Mouse (Mus musculus) heart, postnatal 25 days (tissue): Measurements from ENCODE around the gene Kctd17. TPM values are rescaled to one million over a fixed set of nuclear protein-coding genes. Genes with fewer than 3 reads are reported as not detected.

ENCODE experiments used
- DNase-seq: peaks from one replicate; pipeline ENCODE4 v3.0.0; 2022; ENCODE audit warnings: low spot score
- intact Hi-C: fragments of 180-260 bp; cut with DNase I; formaldehyde crosslinking; loops from one replicate; pipeline ENCODE4 v1.15.1; 2025
- total RNA-seq, 2 experiments: library from RNA; stranded (reverse); gene quantifications; 2 replicates each; pipeline ENCODE4 v1.2.3; 2021

Gene Kctd17
- total RNA-seq, 2 experiments from 2014 or later = 35.4 to 37.3 TPM

DNA sequence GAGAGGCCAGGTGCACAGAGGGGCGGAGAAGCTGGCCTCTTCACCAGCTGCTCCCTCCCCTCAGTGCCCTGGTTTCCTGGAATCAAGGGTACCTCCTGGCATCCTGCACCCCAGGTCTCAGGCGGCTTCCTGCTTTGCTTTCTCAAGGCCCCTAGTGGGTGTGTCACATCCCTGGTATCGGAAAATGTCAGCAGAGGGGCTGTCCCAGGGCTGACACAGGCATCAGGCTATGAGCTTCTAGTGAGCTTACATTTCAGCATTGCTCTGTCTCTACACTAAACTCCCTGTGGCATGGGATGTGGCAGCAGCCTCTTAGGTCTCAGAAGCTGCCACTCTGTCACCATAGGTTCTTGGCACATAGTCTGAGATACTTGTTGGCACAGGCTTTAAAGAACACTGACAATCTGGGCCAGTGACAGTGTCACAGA, 47.3 kb downstream of the Kctd17 start:
- intact Hi-C loops = no loop called here
- DNase-seq = no peak

DNA sequence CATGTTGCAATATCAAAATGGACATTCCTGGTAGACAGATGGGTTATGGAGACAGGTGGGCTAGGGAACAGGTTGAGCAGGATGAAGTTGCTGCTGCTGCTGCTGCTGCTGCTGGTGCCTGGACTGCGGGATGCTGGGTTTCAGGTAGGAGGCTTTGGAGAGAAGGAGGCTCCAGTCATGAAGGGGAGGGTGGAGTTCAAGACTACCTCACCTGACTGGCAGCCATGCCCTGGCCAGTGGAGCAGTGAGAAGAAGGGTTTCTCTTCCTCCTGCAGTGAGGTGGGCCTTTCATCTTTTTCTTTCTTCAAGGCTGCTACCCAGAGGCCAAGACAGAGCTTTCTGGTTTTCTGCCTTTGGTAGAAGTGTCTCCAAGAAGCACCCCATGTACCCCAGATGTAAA, 48.5 kb downstream of the Kctd17 start:
- DNase-seq = no peak
- intact Hi-C loops = no loop called here

DNA sequence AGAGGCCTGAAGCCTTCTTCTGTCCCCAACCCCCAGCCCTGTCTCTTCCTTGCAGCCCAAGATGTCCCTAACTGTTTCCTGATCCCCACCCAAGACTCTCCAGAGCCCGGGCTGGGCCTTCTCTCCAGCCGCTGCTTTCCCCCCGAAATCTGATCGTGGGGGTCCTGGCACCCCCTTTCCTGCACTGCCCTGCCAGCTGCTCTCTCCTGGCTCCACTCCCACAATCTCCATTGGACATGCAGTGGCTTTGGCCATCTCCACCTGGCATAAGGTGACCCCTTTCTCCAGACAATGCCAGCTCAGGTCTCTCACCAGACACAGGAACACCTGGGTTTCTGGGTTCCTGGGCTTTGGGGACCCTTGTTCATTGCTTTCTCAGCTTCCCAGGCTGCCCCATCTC, 49.7 kb downstream of the Kctd17 start:
- no peak for DNase-seq
- intact Hi-C loops = no loop called here

DNA sequence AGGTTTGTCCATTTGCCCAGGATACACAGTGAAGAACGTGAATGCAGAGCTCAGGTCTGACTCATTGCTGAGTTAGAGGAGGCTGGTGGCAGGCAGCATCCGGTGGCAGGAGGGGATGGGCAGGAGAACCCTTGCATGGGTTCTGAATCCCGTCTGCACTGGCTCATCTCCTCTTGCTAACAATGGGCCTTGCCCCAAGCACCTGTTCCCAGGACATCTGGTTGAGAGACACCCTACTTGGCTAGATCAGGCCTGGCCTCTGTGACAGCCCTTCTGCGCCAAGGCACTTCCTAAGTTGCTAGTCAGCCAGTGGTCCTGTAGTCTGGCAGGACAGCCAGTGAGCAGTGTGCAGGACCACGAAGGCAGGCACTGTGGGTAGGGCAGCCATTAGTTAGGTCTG, 51.1 kb downstream of the Kctd17 start:
- no peak for DNase-seq
- intact Hi-C loops = no loop called here

DNA sequence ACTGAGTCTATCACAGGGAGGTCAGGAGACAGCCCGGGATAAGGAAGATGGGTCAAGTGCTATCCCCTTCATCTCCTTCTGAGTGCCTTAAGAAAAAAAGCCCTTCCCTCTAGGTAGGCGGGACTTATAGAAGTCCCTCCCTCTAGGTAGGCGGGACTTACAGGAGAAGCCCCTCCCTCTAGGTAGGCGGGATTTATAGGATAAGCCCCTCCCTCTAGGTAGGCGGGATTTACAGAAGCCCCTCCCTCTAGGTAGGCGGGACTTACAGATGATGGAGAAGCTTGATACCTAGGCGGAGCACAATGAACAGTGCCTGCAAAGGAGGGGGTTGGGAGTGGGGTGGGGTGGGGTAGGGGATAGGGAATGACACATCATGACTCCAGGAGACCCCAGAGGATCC, 51.7 kb downstream of the Kctd17 start:
- intact Hi-C loops = no loop called here

DNA sequence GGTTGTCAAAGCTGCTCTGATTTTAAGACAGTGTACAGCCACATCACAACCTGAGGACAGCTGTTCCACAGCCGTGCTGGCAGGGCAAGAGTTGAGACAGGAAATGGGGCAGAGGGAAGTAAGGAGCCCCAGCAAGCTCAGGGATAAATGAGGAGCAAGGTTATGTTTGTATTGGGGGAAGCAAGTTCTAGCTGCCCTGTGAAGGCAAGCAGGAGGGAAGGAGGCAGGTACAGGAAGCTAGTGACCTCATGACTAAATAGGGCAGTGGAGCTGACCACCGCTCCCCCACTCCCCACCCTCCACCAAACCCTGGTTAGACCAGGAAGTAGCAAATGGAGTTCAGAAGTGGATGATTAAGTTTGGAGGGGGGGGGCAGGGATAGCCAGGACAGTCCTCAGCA, 52.6 kb downstream of the Kctd17 start:
- DNase-seq = no peak
- intact Hi-C loops = no loop called here

More for the DNA sequence above, 51.7 kb downstream of the Kctd17 start:
- DNase-seq = no peak

DNA sequence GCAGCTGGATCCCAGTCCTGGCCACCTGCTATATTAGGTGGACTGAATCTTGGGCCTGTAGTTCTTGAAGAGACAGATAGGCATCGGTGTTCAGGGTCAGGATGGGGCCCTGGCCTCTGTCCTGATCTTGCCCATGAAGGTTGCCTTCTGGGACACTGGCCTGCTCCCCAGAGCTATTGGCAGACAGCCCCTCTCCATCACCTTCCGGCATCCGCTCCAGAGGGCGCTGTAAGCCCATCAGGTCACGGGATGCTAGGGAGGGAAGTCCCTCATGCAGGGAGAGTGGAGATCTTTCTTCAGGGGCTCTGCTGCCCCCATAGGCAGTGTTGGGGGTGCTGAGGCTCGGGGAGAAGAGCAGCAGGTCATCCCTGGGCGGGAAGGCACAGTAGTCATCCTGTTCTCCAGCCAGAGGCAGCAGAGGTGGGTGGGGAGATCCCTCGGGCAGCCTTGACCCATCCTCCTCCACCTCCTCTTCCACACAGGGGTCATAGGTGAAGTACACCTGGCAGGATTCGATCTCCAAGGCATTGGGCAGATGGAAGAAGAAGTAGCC, 53.2 kb downstream of the Kctd17 start:
- intact Hi-C loops = no loop called here
- DNase-seq = no peak

DNA sequence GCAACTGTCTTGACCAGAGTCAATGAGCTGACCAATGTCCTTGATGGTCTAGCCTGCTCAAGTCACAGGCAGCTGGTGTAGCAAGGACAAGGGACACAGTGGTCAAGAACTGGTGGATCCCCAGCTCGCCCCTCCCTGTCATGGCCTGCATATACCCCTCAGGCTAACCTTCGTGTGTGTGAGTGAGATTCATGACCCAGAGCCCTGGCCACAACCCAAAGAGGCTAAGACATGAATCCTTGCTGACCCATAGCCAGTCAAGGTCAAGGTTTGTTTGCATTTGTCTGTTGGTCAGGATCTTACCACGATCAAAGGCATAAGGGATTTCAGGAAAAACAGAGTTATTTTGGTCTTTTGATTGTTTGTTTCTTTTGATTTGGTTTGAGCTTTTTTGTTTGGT, 54.2 kb downstream of the Kctd17 start:
- intact Hi-C loops = no loop called here
- no peak for DNase-seq

DNA sequence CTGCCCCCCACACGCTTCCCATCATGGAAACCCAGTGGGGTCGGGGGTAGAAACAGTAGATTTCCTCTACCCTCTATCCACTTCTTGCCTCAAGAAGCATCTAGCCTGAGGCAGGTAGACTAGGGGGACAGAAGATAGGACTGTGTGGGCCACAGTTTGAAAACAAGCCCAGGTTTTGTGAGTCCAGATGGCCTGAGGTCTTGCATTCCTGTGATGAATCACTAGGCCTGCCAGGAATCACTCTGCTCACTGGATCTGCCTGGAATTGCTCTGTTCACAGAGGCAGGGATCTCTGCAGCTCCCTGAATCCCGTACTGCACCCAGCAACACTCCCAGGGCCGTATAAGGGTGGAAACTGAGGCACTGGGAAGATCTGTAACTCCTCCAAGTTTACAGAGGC, 54.9 kb downstream of the Kctd17 start:
- intact Hi-C loops = no loop called here
- no peak for DNase-seq

DNA sequence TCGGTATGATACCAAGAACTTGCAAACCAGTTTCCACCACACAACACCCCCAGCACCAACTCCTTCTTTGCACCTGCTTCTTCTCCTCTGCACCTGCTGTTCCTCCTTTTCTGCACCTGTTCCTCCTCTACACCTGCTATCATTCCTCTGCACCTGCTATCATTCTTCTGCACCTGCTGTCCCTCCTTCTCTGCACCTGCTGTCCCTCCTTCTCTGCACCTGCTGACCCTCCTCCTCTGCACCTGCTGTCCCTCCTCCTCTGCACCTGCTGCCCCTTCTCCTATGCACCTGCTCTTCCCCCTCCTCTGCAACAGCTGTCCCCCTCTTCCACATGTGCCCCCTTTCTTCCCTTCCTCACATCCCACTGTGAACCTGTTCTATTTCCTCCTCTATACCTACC, 58.2 kb downstream of the Kctd17 start:
- no peak for DNase-seq
- intact Hi-C loops = no loop called here

DNA sequence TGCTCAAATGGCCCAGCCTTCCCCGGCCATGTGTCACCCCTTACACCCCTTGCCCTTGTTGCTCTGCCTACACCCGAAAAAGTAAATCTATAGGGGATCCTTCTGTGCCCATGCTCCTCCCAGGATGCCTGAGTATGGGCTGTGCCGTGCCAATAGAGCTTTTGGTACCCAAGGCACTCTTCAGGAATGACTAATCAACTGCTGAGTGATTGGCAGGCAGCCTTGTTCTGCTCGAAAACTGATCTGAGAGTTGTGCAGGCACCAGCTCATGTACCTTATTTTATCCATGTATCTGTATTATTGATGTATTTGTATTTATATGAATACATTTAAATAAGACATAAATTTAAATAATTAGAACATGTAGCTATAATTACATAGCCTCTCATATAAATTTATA, 58.7 kb downstream of the Kctd17 start:
- intact Hi-C loops = no loop called here
- DNase-seq = no peak

Other genes with a start within 250 kb of the Kctd17 start
- gene Pvalb, start 222.2 kb upstream of the Kctd17 start, total RNA-seq = under 1 TPM; 0.64 to 0.91 TPM
- gene Ncf4, start 183.8 kb upstream of the Kctd17 start, total RNA-seq = 1 to 10 TPM; 2.2 to 2.7 TPM
- 1 to 10 TPM in 1 of 2 experiments, under 1 TPM in 1; 0.89 to 1.4 TPM for gene Csf2rb2, start 122.8 kb upstream of the Kctd17 start, total RNA-seq
- 1 to 10 TPM; 2.5 TPM for gene Csf2rb, start 102.8 kb upstream of the Kctd17 start, total RNA-seq
- not detected for gene Tex33, start 32.7 kb upstream of the Kctd17 start, total RNA-seq
- 10 to 100 TPM; 16.5 to 21.1 TPM for gene Tst, start 22.7 kb upstream of the Kctd17 start, total RNA-seq
- 10 to 100 TPM; 39.1 to 39.6 TPM for gene Mpst, start 22.1 kb upstream of the Kctd17 start, total RNA-seq
- not detected for gene Tmprss6, start 40.1 kb downstream of the Kctd17 start, total RNA-seq
- under 1 TPM; 0.06 to 0.26 TPM for gene Il2rb, start 66.7 kb downstream of the Kctd17 start, total RNA-seq
- 10 to 100 TPM; 56.6 to 59.4 TPM for gene C1qtnf6, start 102.9 kb downstream of the Kctd17 start, total RNA-seq
- gene Sstr3, start 116.1 kb downstream of the Kctd17 start, total RNA-seq = not detected
- gene Rac2, start 144.2 kb downstream of the Kctd17 start, total RNA-seq = 1 to 10 TPM; 5.1 to 5.6 TPM
- gene Cyth4, start 168.5 kb downstream of the Kctd17 start, total RNA-seq = 1 to 10 TPM; 5.5 to 5.8 TPM